Mouse (Mus musculus) embryonic facial prominence, embryonic 15.5 days (tissue): Measurements from ENCODE around the gene Dera. TPM values are rescaled to one million over a fixed set of nuclear protein-coding genes. Genes with fewer than 3 reads are reported as not detected.

Experiments used
- ATAC-seq: fragments of 200-750 bp; cut with Nextera tagmentation; 2 replicates; pipeline ENCODE4 v1.8.0; 2017; ENCODE audit warnings: low read depth, moderate TSS enrichment; ENCODE audit not compliant: insufficient number of reproducible peaks, low FRiP score, low TSS enrichment
- H3K27ac ChIP-seq: fragments of 300-500 bp; sonication (generic); replicated peaks from 2 replicates; pipeline ENCODE4 v1.5.1; 2015; ENCODE audit warnings: mild to moderate bottlenecking, inconsistent platforms
- H3K27me3 ChIP-seq: fragments of 300-500 bp; sonication (generic); 2 replicates; pipeline ENCODE4 v1.6.1; 2015; ENCODE audit warnings: inconsistent platforms
- H3K36me3 ChIP-seq: fragments of 300-500 bp; sonication (generic); 2 replicates; pipeline ENCODE4 v1.6.1; 2015; ENCODE audit warnings: mild to moderate bottlenecking, inconsistent platforms
- H3K4me1 ChIP-seq: fragments of 300-500 bp; sonication (generic); 2 replicates; pipeline ENCODE4 v1.6.1; 2015; ENCODE audit warnings: inconsistent platforms
- H3K4me2 ChIP-seq: fragments of 300-500 bp; sonication (generic); replicated peaks from 2 replicates; pipeline ENCODE4 v1.6.1; 2015; ENCODE audit warnings: mild to moderate bottlenecking, inconsistent platforms
- H3K4me3 ChIP-seq: fragments of 300-500 bp; sonication (generic); replicated peaks from 2 replicates; pipeline ENCODE4 v1.5.1; 2015; ENCODE audit warnings: mild to moderate bottlenecking, inconsistent platforms
- H3K9ac ChIP-seq: fragments of 300-500 bp; sonication (generic); 2 replicates; pipeline ENCODE4 v1.6.1; 2015; ENCODE audit warnings: inconsistent platforms
- H3K9me3 ChIP-seq: fragments of 300-500 bp; sonication (generic); replicated peaks from 2 replicates; pipeline ENCODE4 v1.6.1; 2016; ENCODE audit warnings: inconsistent platforms
- WGBS: fragments of 180-500 bp; shearing (Covaris S2); methylation state at CpG from one replicate; pipeline ENCODE4 v1.1.7; 2015; 5-methylcytosine and 5-hydroxymethylcytosine counted together
- polyA plus RNA-seq: library from polyadenylated mRNA; unstranded; fragments of >200 nt; fragmentation: Nextera tagmentation; extraction: Ambion mirVana; gene quantifications from 2 replicates; pipeline ENCODE4 v1.2.1, GENCODE M21; 2015

The Dera gene
- polyA plus RNA-seq, 1 experiment from 2014 or later, result 44.4 TPM

- H3K27me3 ChIP-seq, result no peaks in the 10 kb centered on the region
- H3K4me3 ChIP-seq, result no peak overlapping the region
- 30% methylated on average over 9 of the region's 9 CpGs for WGBS
- no peak overlapping the region for H3K9ac ChIP-seq
- H3K27ac ChIP-seq, result no peak overlapping the region
- no peaks in the 10 kb centered on the region for H3K36me3 ChIP-seq
- no peak overlapping the region for H3K4me2 ChIP-seq
- peaks cover 3% of the 10 kb centered on the region; the same call in 1 of the 2 replicates for H3K4me1 ChIP-seq
- no peaks in the 10 kb centered on the region for H3K9me3 ChIP-seq
- no peak for ATAC-seq
These were observed 34.7 kb downstream of the Dera start for GRCm38 (mm10) chr6:137788976-137789590.

DNA sequence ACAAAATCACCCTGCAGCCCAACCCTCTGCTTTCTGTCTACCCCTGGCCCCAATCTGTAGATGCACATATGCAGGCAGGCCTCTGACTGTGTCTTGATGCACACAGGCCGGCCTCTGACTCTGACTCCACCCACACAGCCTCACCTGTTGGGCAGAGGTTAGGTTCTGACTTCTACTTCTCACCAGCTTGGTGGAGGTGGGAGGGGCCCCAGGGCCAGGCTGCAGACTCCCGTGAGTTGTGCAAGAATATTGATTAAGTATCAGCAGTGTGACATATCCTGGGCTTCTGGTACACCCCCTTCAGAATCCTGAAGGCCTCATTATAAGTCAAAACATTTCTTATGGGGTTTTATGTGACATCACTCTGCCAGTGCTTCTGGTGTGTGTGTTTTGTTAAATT, 35.3 kb downstream of the Dera start:
- H3K9me3 ChIP-seq, result no peaks in the 10 kb centered on the region
- H3K27ac ChIP-seq, result no peak overlapping the region
- H3K4me1 ChIP-seq, result peaks cover 3% of the 10 kb centered on the region; the same call in 1 of the 2 replicates
- 62% methylated on average over 2 of the region's 2 CpGs for WGBS
- H3K4me3 ChIP-seq, result no peak overlapping the region
- no peak for ATAC-seq
- no peak overlapping the region for H3K9ac ChIP-seq
- H3K36me3 ChIP-seq, result no peaks in the 10 kb centered on the region
- no peaks in the 10 kb centered on the region for H3K27me3 ChIP-seq
- no peak overlapping the region for H3K4me2 ChIP-seq

DNA sequence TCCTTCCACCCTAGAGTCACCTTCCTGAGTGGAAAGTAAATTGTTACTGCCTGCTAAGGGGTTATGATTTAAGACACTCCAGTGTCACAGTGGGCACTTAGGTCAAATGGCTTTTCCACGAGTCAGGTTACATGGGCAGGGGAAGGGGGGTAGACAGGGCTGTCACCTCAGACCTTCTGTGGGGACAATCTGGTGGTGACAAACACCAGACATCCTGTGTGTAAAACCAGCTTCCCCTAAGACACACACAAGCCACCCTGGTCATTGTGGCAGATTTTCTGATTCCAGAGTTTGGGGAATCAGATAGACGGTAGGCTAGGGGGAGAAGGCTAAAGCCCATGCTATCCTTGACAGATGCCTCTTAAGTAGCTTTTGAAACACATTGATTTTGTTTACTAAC, 41.1 kb downstream of the Dera start:
- H3K4me1 ChIP-seq, result no peaks in the 10 kb centered on the region
- no peak overlapping the region for H3K27ac ChIP-seq
- H3K9me3 ChIP-seq, result peaks cover 7% of the 10 kb centered on the region; the same call in 1 of the 2 replicates
- ATAC-seq, result no peak
- H3K4me2 ChIP-seq, result no peak overlapping the region
- peaks cover 10% of the 10 kb centered on the region for H3K36me3 ChIP-seq
- no peak overlapping the region for H3K9ac ChIP-seq
- H3K27me3 ChIP-seq, result no peaks in the 10 kb centered on the region
- no peak overlapping the region for H3K4me3 ChIP-seq
- 50% methylated on average over 2 of the region's 2 CpGs for WGBS

- 72% methylated on average over 29 of the region's 29 CpGs for WGBS
- no peak for ATAC-seq
- H3K9ac ChIP-seq, result no peak overlapping the region
- H3K27ac ChIP-seq, result no peak overlapping the region
- H3K4me3 ChIP-seq, result no peak overlapping the region
- no peaks in the 10 kb centered on the region for H3K4me1 ChIP-seq
- H3K27me3 ChIP-seq, result no peaks in the 10 kb centered on the region
- no peak overlapping the region for H3K4me2 ChIP-seq
- H3K9me3 ChIP-seq, result peaks cover 7% of the 10 kb centered on the region; the same call in 1 of the 2 replicates
- H3K36me3 ChIP-seq, result peaks cover 10% of the 10 kb centered on the region
These were observed 42.5 kb downstream of the Dera start for GRCm38 (mm10) chr6:137796596-137797567.

GRCm38 (mm10) chr6:137799253-137799652, 44.9 kb downstream of the Dera start:
- no peak overlapping the region for H3K9ac ChIP-seq
- H3K27ac ChIP-seq, result no peak overlapping the region
- 92% methylated on average over 9 of the region's 9 CpGs for WGBS
- H3K27me3 ChIP-seq, result no peaks in the 10 kb centered on the region
- H3K4me3 ChIP-seq, result no peak overlapping the region
- no peak for ATAC-seq
- H3K4me2 ChIP-seq, result no peak overlapping the region
- H3K9me3 ChIP-seq, result peaks cover 7% of the 10 kb centered on the region; the same call in 1 of the 2 replicates
- H3K36me3 ChIP-seq, result peaks cover 10% of the 10 kb centered on the region
- H3K4me1 ChIP-seq, result no peaks in the 10 kb centered on the region

- Histone ChIP-seq H3K36me3 (peaks cover 10% of the 10 kb centered on the region), H3K9ac (no peak overlapping the region), H3K4me1 (no peaks in the 10 kb centered on the region), H3K27ac (no peak overlapping the region), H3K4me3 (no peak overlapping the region), H3K9me3 (peaks cover 7% of the 10 kb centered on the region; the same call in 1 of the 2 replicates), H3K27me3 (no peaks in the 10 kb centered on the region), H3K4me2 (no peak overlapping the region)
- ATAC-seq, result no peak; the same call in 1 of the 2 replicates
- 58% methylated on average over 12 of the region's 12 CpGs for WGBS
These were observed 49.2 kb downstream of the Dera start for GRCm38 (mm10) chr6:137803456-137804005.

DNA sequence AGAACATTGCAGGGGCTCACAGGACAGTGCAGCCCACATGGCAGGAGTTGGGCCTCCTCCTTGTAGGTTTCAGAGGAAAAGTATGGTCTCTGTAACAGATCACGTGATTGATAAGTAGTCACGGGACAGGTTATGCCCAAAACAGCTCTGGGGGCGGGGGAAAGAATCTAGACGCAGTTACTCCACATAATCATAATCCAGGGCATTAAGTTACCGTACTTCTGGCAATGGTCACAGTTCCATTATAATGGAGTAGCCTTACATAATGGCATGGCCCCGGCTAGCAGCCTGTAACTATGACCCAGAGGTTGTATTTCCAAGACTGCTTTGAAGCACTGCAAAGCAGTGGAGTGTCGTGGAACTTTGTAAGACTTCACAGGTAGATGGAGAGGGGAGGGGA, 49.8 kb downstream of the Dera start:
- Histone ChIP-seq H3K9me3 (peaks cover 7% of the 10 kb centered on the region; the same call in 1 of the 2 replicates), H3K36me3 (peaks cover 9% of the 10 kb centered on the region), H3K9ac (no peak overlapping the region), H3K4me2 (no peak overlapping the region), H3K27me3 (no peaks in the 10 kb centered on the region), H3K4me3 (no peak overlapping the region), H3K4me1 (no peaks in the 10 kb centered on the region), H3K27ac (no peak overlapping the region)
- WGBS, result 64% methylated on average over 7 of the region's 7 CpGs
- no peak for ATAC-seq

- H3K4me2 ChIP-seq, result no peak overlapping the region
- peaks cover 7% of the 10 kb centered on the region; the same call in 1 of the 2 replicates for H3K9me3 ChIP-seq
- H3K9ac ChIP-seq, result no peak overlapping the region
- no peak overlapping the region for H3K27ac ChIP-seq
- WGBS, result 63% methylated on average over 9 of the region's 9 CpGs
- ATAC-seq, result no peak
- H3K4me3 ChIP-seq, result no peak overlapping the region
- no peaks in the 10 kb centered on the region for H3K4me1 ChIP-seq
- H3K36me3 ChIP-seq, result peaks cover 6% of the 10 kb centered on the region
- no peaks in the 10 kb centered on the region for H3K27me3 ChIP-seq
These were observed 50.3 kb downstream of the Dera start for GRCm38 (mm10) chr6:137804606-137805005.

DNA sequence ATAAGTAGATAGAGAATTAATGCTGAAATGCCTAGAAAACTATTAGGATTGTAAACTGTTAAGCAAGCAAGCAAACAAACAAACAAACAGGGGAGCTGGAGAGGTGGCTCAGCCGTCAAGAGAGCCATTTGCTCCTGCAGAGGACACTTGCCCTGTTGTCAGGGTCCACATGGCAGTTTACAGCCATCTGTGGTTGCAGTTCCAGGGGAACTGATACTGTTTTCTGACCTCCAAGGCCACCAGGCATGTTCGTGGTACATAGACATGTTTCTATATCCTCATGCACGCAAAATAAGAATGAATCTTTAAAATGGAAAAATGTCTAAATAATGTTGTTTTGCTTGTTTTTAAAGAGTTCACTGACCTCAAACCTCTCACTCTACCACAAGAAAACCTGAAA, 52.0 kb downstream of the Dera start:
- Histone ChIP-seq H3K27me3 (no peaks in the 10 kb centered on the region), H3K27ac (no peak overlapping the region), H3K9ac (no peak overlapping the region), H3K4me2 (no peak overlapping the region), H3K4me1 (no peaks in the 10 kb centered on the region), H3K4me3 (no peak overlapping the region), H3K36me3 (no peaks in the 10 kb centered on the region), H3K9me3 (no peaks in the 10 kb centered on the region)
- ATAC-seq, result no peak
- WGBS, result 86% methylated on average over 3 of the region's 3 CpGs

- 86% methylated on average over 8 of the region's 8 CpGs for WGBS
- H3K4me1 ChIP-seq, result no peaks in the 10 kb centered on the region
These were observed 52.5 kb downstream of the Dera start for GRCm38 (mm10) chr6:137806806-137807205.

GRCm38 (mm10) chr6:137807296-137807695, 53.0 kb downstream of the Dera start:
- Histone ChIP-seq H3K4me1 (no peaks in the 10 kb centered on the region), H3K9ac (no peak overlapping the region), H3K9me3 (no peaks in the 10 kb centered on the region), H3K4me3 (no peak overlapping the region), H3K4me2 (no peak overlapping the region), H3K36me3 (no peaks in the 10 kb centered on the region), H3K27ac (no peak overlapping the region), H3K27me3 (no peaks in the 10 kb centered on the region)
- 90% methylated on average over 6 of the region's 6 CpGs for WGBS
- no peak for ATAC-seq

More at GRCm38 (mm10) chr6:137806806-137807205, 52.5 kb downstream of the Dera start:
- Histone ChIP-seq H3K9ac (no peak overlapping the region), H3K4me3 (no peak overlapping the region), H3K9me3 (no peaks in the 10 kb centered on the region), H3K36me3 (no peaks in the 10 kb centered on the region), H3K4me2 (no peak overlapping the region), H3K27me3 (no peaks in the 10 kb centered on the region), H3K27ac (no peak overlapping the region)
- ATAC-seq, result no peak
